Mouse (Mus musculus) c-Kit-positive CD71-positive TER-119-positive erythroid progenitor cells, embryonic 14.5 days (primary cell): ENCODE measurements around the gene Bcl2l15.
"Not testable (repeated sequence)": the region's sequence is repeated elsewhere in the genome, so short reads cannot be mapped to it uniquely, and the experiment has no call there.

Source experiments
- DNase-seq: peaks from one replicate; pipeline ENCODE4 v3.0.0-alpha.2; 2013; ENCODE audit warnings: low spot score

Gene Bcl2l15

GRCm38 (mm10) chr3:103831146-103831545 lies 1.3 kb upstream of the Bcl2l15 start:
- DNase-seq: no peak

GRCm38 (mm10) chr3:103834001-103834400 lies 1.6 kb downstream of the Bcl2l15 start:
- no peak for DNase-seq

GRCm38 (mm10) chr3:103835272-103835950 lies 3.0 kb downstream of the Bcl2l15 start:
- no peak for DNase-seq

GRCm38 (mm10) chr3:103835951-103836310 lies 3.5 kb downstream of the Bcl2l15 start:
- no peak for DNase-seq

- no peak for DNase-seq
Measured at GRCm38 (mm10) chr3:103836453-103836852, 4.1 kb downstream of the Bcl2l15 start.

- DNase-seq: no peak
Measured at GRCm38 (mm10) chr3:103839711-103840110, 7.3 kb downstream of the Bcl2l15 start.

- DNase-seq: not testable (repeated sequence)
Measured at GRCm38 (mm10) chr3:103840195-103840594, 7.8 kb downstream of the Bcl2l15 start.

GRCm38 (mm10) chr3:103840946-103841345 lies 8.5 kb downstream of the Bcl2l15 start:
- DNase-seq: not testable (repeated sequence)

- no peak for DNase-seq
Measured at GRCm38 (mm10) chr3:103850644-103851363, 18.4 kb downstream of the Bcl2l15 start.

GRCm38 (mm10) chr3:103851481-103851880 lies 19.1 kb downstream of the Bcl2l15 start:
- no peak for DNase-seq

- DNase-seq: no peak
Measured at GRCm38 (mm10) chr3:103851882-103852281, 19.5 kb downstream of the Bcl2l15 start.

GRCm38 (mm10) chr3:103852565-103853299 lies 20.3 kb downstream of the Bcl2l15 start:
- DNase-seq: peak; percentile 40

GRCm38 (mm10) chr3:103853804-103854203 lies 21.4 kb downstream of the Bcl2l15 start:
- DNase-seq: no peak

GRCm38 (mm10) chr3:103857036-103857805 lies 24.8 kb downstream of the Bcl2l15 start:
- DNase-seq: no peak

- no peak for DNase-seq
Measured at GRCm38 (mm10) chr3:103857977-103858563, 25.7 kb downstream of the Bcl2l15 start.

- DNase-seq: no peak
Measured at GRCm38 (mm10) chr3:103858881-103859801, 26.7 kb downstream of the Bcl2l15 start, which contains the start of gene Ptpn22. Gene Ptpn22, plus strand, starts transcription at chr3:103859795.

- no peak for DNase-seq
Measured at GRCm38 (mm10) chr3:103859851-103860391, 27.5 kb downstream of the Bcl2l15 start.

- no peak for DNase-seq
Measured at GRCm38 (mm10) chr3:103862721-103863220, 30.4 kb downstream of the Bcl2l15 start.

GRCm38 (mm10) chr3:103864200-103864599 lies 31.8 kb downstream of the Bcl2l15 start:
- DNase-seq: no peak

- no peak for DNase-seq
Measured at GRCm38 (mm10) chr3:103867424-103867971, 35.1 kb downstream of the Bcl2l15 start.
